Mouse (Mus musculus) hindbrain, embryonic 14.5 days (tissue): Measurements from ENCODE around the gene Cyp2j12. TPM values are rescaled to one million over a fixed set of nuclear protein-coding genes. Genes with fewer than 3 reads are reported as not detected.
"Not testable (repeated sequence)": the region's sequence is repeated elsewhere in the genome, so short reads cannot be mapped to it uniquely, and the experiment has no call there.

Source experiments
- ATAC-seq: fragments of 200-750 bp; cut with Nextera tagmentation; 2 replicates; pipeline ENCODE4 v1.8.0; 2017; ENCODE audit warnings: moderate number of reproducible peaks, mild to moderate bottlenecking, moderate TSS enrichment, moderate library complexity; ENCODE audit not compliant: low FRiP score
- DNase-seq: peaks from one replicate; pipeline ENCODE4 v3.0.0-alpha.2; 2015; ENCODE audit warnings: low spot score
- H3K27ac ChIP-seq: fragments of 300-500 bp; sonication (generic); 2 replicates; pipeline ENCODE4 v1.5.1; 2014; ENCODE audit warnings: mild to moderate bottlenecking, moderate library complexity
- H3K27me3 ChIP-seq: fragments of 300-500 bp; sonication (generic); 2 replicates; pipeline ENCODE4 v1.6.1; 2014; ENCODE audit warnings: mild to moderate bottlenecking, low read length, mixed read lengths; ENCODE audit not compliant: control insufficient read depth, insufficient read depth
- H3K36me3 ChIP-seq: fragments of 300-500 bp; sonication (generic); replicated peaks from 2 replicates; pipeline ENCODE4 v1.6.1; 2014; ENCODE audit not compliant: control insufficient read depth, insufficient read depth
- H3K4me1 ChIP-seq: fragments of 300-500 bp; sonication (generic); replicated peaks from 2 replicates; pipeline ENCODE4 v1.6.1; 2014; ENCODE audit warnings: antibody characterized with exemption, low read length, mixed read lengths; ENCODE audit not compliant: control insufficient read depth, insufficient read depth
- H3K4me2 ChIP-seq: fragments of 300-500 bp; sonication (generic); replicated peaks from 2 replicates; pipeline ENCODE4 v1.6.1; 2014; ENCODE audit warnings: mild to moderate bottlenecking, moderate library complexity
- H3K4me3 ChIP-seq: fragments of 300-500 bp; sonication (generic); replicated peaks from 2 replicates; pipeline ENCODE4 v1.5.1; 2014; ENCODE audit warnings: mild to moderate bottlenecking, low read length
- H3K9ac ChIP-seq: fragments of 300-500 bp; sonication (generic); 2 replicates; pipeline ENCODE4 v1.6.1; 2014
- H3K9me3 ChIP-seq: fragments of 300-500 bp; sonication (generic); 2 replicates; pipeline ENCODE4 v1.6.1; 2016; ENCODE audit warnings: low read length; ENCODE audit not compliant: control insufficient read depth
- WGBS: fragments of 180-500 bp; shearing (Covaris S2); extraction: QIAGEN DNeasy Blood & Tissue Kit; methylation state at CpG from one replicate; pipeline ENCODE4 v1.1.7; 2014; 5-methylcytosine and 5-hydroxymethylcytosine counted together
- polyA plus RNA-seq: library from polyadenylated mRNA; unstranded; fragments of >200 nt; fragmentation: Nextera tagmentation; extraction: Ambion mirVana; gene quantifications from 2 replicates; pipeline ENCODE4 v1.2.1, GENCODE M21; 2014

Gene Cyp2j12
- polyA plus RNA-seq: not detected in 2 replicates

GRCm38 (mm10) chr4:96140732-96141467 is at the start of gene Cyp2j12:
Gene Cyp2j12, minus strand, starts transcription at chr4:96141152.
- Histone ChIP-seq H3K4me2 (no peak within 1 kb of the TSS), H3K27ac (no peak within 1 kb of the TSS), H3K4me1 (no peaks in the 10 kb centered on the region), H3K36me3 (no peaks in the 10 kb centered on the region), H3K27me3 (no peaks in the 10 kb centered on the region), H3K9ac (no peak within 1 kb of the TSS), H3K4me3 (no peak within 1 kb of the TSS), H3K9me3 (no peaks in the 10 kb centered on the region)
- no peak for DNase-seq
- no peak for ATAC-seq
- 82% methylated on average over 7 of the region's 7 CpGs for WGBS

GRCm38 (mm10) chr4:96189321-96189720 is 48.4 kb upstream of the Cyp2j12 start:
- not testable (repeated sequence) for H3K36me3 ChIP-seq, ATAC-seq, DNase-seq, H3K4me2 ChIP-seq, H3K27me3 ChIP-seq, H3K4me3 ChIP-seq, H3K9me3 ChIP-seq, H3K27ac ChIP-seq, H3K9ac ChIP-seq, H3K4me1 ChIP-seq
- 93% methylated on average over 5 of the region's 5 CpGs for WGBS

GRCm38 (mm10) chr4:96188671-96189070 is 47.7 kb upstream of the Cyp2j12 start:
- not testable (repeated sequence) for DNase-seq, ATAC-seq, H3K4me1 ChIP-seq, H3K4me2 ChIP-seq, H3K9me3 ChIP-seq, H3K27ac ChIP-seq, H3K27me3 ChIP-seq, H3K4me3 ChIP-seq, H3K9ac ChIP-seq, H3K36me3 ChIP-seq
- 89% methylated on average over 2 of the region's 2 CpGs for WGBS

- H3K4me1 ChIP-seq, DNase-seq, ATAC-seq, H3K9ac ChIP-seq, H3K9me3 ChIP-seq, H3K27me3 ChIP-seq, H3K36me3 ChIP-seq, H3K4me2 ChIP-seq, H3K4me3 ChIP-seq, H3K27ac ChIP-seq: not testable (repeated sequence)
- WGBS: 91% methylated on average over 2 of the region's 2 CpGs
Observed at GRCm38 (mm10) chr4:96188146-96188545, 47.2 kb upstream of the Cyp2j12 start.

GRCm38 (mm10) chr4:96184716-96185115 is 43.8 kb upstream of the Cyp2j12 start:
- not testable (repeated sequence) for H3K4me3 ChIP-seq, H3K36me3 ChIP-seq, H3K27me3 ChIP-seq, DNase-seq, H3K4me2 ChIP-seq, ATAC-seq, H3K9me3 ChIP-seq, H3K9ac ChIP-seq, H3K4me1 ChIP-seq, H3K27ac ChIP-seq
- 89% methylated on average over 2 of the region's 2 CpGs for WGBS

- Histone ChIP-seq H3K9ac (no peak overlapping the region), H3K36me3 (no peaks in the 10 kb centered on the region), H3K4me1 (no peaks in the 10 kb centered on the region), H3K4me3 (no peak overlapping the region), H3K4me2 (no peak overlapping the region), H3K27ac (no peak overlapping the region), H3K9me3 (no peaks in the 10 kb centered on the region), H3K27me3 (no peaks in the 10 kb centered on the region)
- no peak for DNase-seq
- ATAC-seq: no peak
- 94% methylated on average over 1 of the region's 1 CpGs for WGBS
Observed at GRCm38 (mm10) chr4:96162839-96163238, 21.9 kb upstream of the Cyp2j12 start.

GRCm38 (mm10) chr4:96161575-96161974 is 20.6 kb upstream of the Cyp2j12 start:
- Histone ChIP-seq H3K27me3 (no peaks in the 10 kb centered on the region), H3K9me3 (no peaks in the 10 kb centered on the region), H3K27ac (no peak overlapping the region), H3K36me3 (no peaks in the 10 kb centered on the region), H3K4me2 (no peak overlapping the region), H3K9ac (no peak overlapping the region), H3K4me3 (no peak overlapping the region), H3K4me1 (no peaks in the 10 kb centered on the region)
- ATAC-seq (no peak), DNase-seq (no peak)
- 94% methylated on average over 1 of the region's 1 CpGs for WGBS

- Histone ChIP-seq H3K9ac (no peak overlapping the region), H3K27ac (no peak overlapping the region), H3K4me1 (no peaks in the 10 kb centered on the region), H3K4me3 (no peak overlapping the region), H3K9me3 (no peaks in the 10 kb centered on the region), H3K36me3 (no peaks in the 10 kb centered on the region), H3K4me2 (no peak overlapping the region), H3K27me3 (no peaks in the 10 kb centered on the region)
- WGBS: 97% methylated on average over 1 of the region's 1 CpGs
- no peak for ATAC-seq
- no peak for DNase-seq
Observed at GRCm38 (mm10) chr4:96139226-96139625, 1.7 kb downstream of the Cyp2j12 start.

- H3K36me3 ChIP-seq: no peaks in the 10 kb centered on the region
- H3K4me3 ChIP-seq: no peak overlapping the region
- ATAC-seq: no peak
- no peak overlapping the region for H3K9ac ChIP-seq
- no peak for DNase-seq
- 80% methylated on average over 3 of the region's 3 CpGs for WGBS
- H3K27ac ChIP-seq: no peak overlapping the region
- H3K4me1 ChIP-seq: no peaks in the 10 kb centered on the region
- H3K9me3 ChIP-seq: no peaks in the 10 kb centered on the region
- no peak overlapping the region for H3K4me2 ChIP-seq
- no peaks in the 10 kb centered on the region for H3K27me3 ChIP-seq
Observed at GRCm38 (mm10) chr4:96134246-96134645, 6.7 kb downstream of the Cyp2j12 start.

- Histone ChIP-seq H3K4me1 (no peaks in the 10 kb centered on the region), H3K9ac (no peak overlapping the region), H3K27me3 (no peaks in the 10 kb centered on the region), H3K27ac (no peak overlapping the region), H3K4me2 (no peak overlapping the region), H3K9me3 (no peaks in the 10 kb centered on the region), H3K36me3 (no peaks in the 10 kb centered on the region), H3K4me3 (no peak overlapping the region)
- DNase-seq: no peak
- WGBS: 76% methylated on average over 2 of the region's 2 CpGs
- ATAC-seq: no peak
Observed at GRCm38 (mm10) chr4:96096841-96097240, 44.1 kb downstream of the Cyp2j12 start.
